Mouse (Mus musculus) ovary, postnatal 14 days (tissue): ENCODE data around the gene Nme2.

Experiments
- DNase-seq: peaks from one replicate; pipeline ENCODE4 v3.0.0; 2022; ENCODE audit warnings: low spot score

The Nme2 gene

DNA sequence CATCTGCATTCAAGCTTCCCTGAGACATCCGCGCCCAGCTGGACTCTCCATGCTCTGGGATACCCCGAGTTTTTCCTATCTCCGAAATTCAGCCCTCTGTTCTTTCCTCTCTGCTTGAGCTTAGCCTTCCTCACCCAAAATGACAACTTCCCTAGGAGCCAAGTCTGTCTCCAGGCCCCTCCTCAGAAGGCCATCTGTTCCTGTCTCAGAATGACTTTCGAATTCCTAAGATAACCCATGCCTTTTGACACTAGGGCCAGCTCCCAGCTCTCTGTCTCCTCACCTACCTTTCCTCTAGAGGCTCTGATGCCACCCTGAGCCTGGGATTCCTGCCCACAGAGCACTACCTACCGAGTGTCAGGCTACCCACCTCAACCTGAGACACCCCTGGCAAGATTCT lies at the start of gene Nme2:
Gene Nme2 (minus strand): TSS at position 101 of the 400 bp plus-strand sequence.
- DNase-seq, result no peak

DNA sequence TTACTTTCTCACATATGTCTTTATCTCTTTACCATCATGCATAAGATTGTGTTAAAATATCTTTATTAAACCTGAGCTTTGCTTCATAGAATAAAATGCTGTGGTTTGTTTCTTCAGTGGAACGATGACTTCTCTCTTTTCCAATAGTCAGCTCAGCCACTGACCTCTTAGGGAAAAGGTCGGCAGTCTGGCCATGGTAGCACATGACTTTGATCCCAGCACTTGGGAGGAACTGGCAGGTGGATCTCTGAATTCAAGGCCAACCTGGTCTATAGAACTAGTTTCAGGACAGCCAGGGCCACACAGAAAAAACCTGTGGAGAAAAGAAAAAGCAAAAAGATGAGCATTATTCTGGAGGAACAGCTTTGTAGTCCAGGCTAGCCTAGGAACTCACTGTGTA lies 47.3 kb upstream of the Nme2 start:
- no peak for DNase-seq

GRCm38 (mm10) chr11:93999276-93999675 lies 43.2 kb upstream of the Nme2 start:
- DNase-seq, result no peak

- DNase-seq, result no peak
Observed at GRCm38 (mm10) chr11:93997141-93997775, 41.2 kb upstream of the Nme2 start.

DNA sequence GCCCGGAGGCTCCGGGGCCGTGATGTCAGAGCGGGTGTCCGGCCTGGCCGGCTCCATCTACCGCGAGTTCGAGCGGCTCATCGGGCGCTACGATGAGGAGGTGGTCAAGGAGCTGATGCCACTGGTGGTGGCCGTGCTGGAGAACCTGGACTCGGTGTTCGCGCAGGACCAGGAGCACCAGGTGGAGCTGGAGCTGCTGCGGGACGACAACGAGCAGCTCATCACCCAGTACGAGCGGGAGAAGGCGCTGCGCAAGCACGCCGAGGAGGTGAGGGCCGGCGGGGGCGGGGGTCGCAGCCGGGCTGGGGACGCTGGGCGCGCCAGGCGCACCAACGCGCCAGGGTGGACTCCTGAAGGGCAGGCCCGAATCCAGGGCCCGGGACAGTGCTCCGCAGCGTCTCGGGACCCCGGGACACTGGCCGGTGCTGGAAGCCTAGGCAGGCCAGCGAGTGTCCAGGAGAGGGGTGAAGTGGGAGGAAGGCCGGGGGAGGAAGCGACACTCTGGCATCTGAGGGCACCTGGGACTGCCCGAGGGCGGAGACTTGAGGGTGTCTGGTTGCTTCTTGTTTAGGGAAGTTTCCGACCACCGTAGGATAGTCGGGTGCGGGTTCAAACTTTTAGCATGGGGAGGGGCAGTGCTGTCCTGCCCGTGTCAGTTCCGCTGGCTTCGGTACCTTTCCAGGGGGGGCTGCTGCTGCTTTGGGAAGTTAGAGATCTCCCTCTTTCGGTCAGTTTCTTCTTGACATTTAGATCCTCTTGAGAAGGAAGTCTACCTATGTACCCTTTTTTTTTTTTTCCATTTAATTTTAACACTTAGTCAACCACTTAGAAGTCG lies 40.5 kb upstream of the Nme2 start:
- peak; percentile 31 for DNase-seq

DNA sequence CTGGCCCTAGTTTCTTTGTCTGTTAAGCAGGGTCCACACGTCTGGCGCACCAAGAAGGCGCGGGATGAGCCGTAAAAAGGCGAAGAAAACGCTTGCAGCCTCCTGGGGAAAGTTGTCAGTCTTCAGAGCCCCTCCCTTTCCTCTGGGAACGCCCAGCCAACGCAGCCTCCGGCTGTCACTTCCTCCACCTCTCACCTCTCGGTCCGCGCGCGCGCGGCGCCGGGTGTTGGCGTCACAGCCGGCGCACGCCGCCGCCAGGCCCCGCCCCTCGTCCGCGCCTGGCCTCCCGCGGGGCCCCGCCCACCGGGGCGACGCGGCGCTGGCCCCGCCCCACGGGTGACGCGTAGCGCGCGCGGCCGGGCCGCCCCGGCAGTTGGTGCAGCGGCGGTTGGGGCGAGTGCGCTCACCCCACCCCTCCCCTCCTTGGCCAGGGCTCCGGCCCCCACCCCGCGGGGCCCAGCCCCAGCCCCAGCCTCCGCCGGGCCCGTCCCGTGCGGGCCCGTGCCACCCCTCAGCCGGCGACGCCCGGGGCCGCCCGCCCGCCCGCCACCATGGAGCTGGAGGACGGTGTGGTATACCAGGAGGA lies 39.8 kb upstream of the Nme2 start, which contains the start of gene Spag9:
Gene Spag9 (plus strand): TSS at position 372 of the 586 bp plus-strand sequence.
- DNase-seq, result peak; percentile 85

DNA sequence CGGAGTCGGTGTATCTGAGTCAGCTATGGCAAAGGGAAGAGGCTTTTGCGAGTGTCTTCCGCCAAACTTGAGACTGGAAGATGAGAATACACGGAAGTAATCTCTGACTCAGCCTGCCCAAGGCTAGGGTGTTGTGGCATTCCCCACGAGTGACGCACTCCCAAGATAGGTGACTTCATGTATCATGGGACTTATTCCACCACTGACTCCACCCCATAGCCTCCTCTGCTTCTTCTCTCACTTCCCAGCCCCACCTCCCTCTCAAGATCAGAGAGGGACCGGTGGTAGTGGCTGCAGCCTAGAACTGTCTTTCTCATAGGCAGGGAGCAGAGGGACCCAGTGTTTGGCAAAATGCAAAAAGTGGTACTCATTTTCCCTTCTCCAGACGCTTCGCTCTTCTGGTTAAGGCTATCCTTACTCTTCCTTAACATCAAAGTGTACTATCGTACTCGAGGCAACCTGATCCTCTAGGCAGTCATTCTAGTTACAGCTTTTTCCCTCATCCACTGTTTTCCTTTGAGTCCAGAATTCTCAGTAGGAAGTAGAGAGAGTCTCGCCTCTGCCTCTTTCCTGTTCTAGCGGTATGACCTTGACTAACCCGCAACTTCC lies 39.2 kb upstream of the Nme2 start:
- DNase-seq, result peak; percentile 61

DNA sequence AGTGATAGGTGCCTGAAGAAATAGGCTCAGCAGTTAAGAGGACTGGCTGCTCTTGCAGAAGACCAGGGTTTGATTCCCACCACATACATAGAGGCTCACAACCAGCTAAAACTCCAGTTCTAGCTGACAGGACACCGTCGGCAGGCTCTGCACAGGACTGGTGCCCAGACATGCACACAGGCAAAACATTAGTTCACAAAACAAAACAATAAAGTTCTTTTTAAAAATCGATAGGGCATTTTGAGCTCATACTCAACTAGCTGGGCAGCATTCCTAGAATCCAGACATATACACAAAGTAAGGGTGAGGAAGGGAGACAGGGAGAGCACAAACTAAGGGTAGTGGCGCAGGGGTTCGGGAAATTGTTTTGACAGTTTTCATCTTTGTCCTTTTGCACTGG lies 38.5 kb upstream of the Nme2 start:
- DNase-seq, result no peak

GRCm38 (mm10) chr11:93988328-93989062 lies 32.4 kb upstream of the Nme2 start:
- no peak for DNase-seq

DNA sequence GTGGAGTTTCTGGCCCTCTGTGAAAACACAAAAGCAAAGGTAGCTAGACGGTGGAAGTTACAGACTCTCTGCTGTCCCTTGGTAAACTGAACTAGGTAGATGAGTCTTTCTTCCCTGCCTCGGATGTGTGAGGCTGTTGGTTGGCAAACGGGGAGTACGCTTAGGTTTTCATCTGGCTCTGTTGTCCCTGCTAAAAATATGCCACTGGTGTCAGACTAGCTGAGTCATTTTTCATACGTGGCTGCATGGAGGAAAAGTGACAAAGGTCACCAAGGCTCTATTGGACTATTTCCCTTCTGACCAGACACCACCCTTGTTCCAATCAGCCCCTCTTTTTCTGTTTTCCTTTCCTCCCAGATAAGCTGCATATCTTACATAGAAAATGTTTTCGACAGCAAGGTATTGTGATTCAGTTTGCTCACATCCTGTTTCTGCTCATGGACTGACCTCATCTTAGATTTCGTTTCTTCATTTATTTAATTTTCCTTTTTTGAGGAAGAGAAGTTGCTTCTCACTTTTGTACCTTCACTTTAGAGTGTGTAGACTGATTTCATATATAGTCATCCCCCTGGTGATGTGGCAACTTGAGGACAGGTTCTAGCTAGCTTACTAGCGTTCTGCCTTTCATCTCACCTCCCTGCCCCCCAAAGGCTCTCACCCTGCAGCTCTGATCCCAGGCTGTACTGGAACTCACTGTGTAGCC lies 31.7 kb upstream of the Nme2 start:
- DNase-seq, result no peak

DNA sequence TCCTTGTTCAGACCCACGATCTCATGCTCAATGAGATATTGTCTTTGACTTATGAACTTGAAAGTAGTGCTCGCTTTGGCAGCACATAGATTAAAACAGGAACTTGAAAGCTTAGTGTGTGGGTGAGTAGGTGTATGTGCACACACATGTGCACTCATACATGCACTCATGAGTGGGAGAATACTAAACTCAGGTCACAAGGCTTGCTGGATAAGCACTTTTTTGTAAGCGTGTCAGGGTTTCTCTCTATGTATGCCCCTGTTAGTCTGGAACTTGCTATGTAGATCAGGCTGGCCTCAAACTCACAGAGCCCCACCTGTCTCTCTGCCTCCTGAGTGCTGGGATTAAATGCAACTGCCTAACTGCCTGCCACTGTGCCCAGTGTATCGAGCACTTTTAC lies 31.0 kb upstream of the Nme2 start:
- no peak for DNase-seq

GRCm38 (mm10) chr11:93986298-93986697 lies 30.2 kb upstream of the Nme2 start:
- DNase-seq, result no peak

GRCm38 (mm10) chr11:93985265-93985664 lies 29.2 kb upstream of the Nme2 start:
- no peak for DNase-seq

DNA sequence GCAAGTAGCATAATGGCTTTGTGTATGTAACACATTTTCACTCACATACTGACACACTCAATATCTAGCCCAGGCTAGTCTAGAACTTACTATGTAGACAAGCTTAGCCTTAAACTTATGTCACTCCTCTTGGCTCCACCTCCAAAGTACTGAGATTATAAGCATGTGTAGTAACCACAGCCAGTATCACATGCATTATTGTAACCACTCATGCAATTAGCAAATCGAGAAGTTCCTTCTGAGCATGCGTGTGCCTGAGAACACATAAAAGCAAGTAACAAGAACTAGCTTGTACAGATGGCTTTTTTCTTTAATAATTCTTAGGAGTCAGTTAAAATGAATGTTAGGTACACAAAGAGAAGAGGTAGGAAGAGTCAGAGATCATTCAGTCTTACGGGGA lies 28.6 kb upstream of the Nme2 start:
- no peak for DNase-seq

- no peak for DNase-seq
Observed at GRCm38 (mm10) chr11:93979502-93980049, 23.5 kb upstream of the Nme2 start.

DNA sequence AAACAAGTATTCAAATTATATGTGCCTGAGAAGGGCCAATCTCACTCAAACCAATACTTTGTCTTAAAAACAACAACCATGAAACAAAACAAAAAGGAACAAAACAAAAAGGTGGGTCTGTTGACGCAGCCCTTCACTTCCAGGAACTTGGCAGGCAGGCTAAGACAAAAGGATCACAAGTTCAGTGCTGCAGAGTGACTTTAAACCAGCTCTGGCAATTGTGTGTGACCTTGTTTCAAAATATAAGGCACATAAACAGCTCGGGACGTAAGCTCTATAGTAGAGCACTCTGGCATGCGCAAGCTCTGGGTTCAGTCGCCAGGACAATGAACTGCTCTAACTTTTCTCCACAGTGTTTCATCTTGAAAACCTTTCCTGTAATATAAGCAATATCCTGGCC lies 16.9 kb upstream of the Nme2 start:
- DNase-seq, result no peak

GRCm38 (mm10) chr11:93969799-93970198 lies 13.7 kb upstream of the Nme2 start:
- DNase-seq, result no peak

- DNase-seq, result no peak
Observed at GRCm38 (mm10) chr11:93969171-93969570, 13.1 kb upstream of the Nme2 start.

DNA sequence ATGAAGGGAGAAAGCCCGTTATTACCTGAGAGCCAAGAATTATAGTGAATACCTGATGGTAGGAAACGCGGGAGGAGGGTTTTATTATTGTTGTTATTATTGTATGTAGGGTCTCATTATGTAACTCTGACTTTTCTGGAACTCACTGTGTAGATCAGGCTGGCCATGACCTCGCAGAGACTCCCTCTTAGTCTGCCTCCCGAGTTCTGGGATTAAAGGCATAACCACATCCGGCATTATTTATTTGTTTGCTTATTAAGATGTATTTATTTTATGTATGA lies 12.7 kb upstream of the Nme2 start:
- DNase-seq, result no peak

- DNase-seq, result peak; percentile 96
Observed at GRCm38 (mm10) chr11:93968005-93968847, 12.2 kb upstream of the Nme2 start, which contains the start of the genes Gm20390 and Nme1. Gene Gm20390 (minus strand): TSS chr11:93968293. Gene Nme1 (minus strand): TSS chr11:93968521.
